Mouse (Mus musculus): ENCODE data around the gene Huwe1. TPM values are rescaled to one million over a fixed set of nuclear protein-coding genes. Genes with fewer than 3 reads are reported as not detected.

Huwe1 gene
- polyA plus RNA-seq (2012; fragmentation: generic; extraction: Trizol) = 40.8 TPM
- long read RNA-seq, experiment 1, partial matches to known transcripts = 7 of 10 reads
- long read RNA-seq, experiment 1, other reads (novel, unspliced or antisense) = 3 of 10 reads
- long read RNA-seq, experiment 2, partial matches to known transcripts = 18 of 30 reads
- long read RNA-seq, experiment 2, other reads (novel, unspliced or antisense) = 12 of 30 reads

DNA sequence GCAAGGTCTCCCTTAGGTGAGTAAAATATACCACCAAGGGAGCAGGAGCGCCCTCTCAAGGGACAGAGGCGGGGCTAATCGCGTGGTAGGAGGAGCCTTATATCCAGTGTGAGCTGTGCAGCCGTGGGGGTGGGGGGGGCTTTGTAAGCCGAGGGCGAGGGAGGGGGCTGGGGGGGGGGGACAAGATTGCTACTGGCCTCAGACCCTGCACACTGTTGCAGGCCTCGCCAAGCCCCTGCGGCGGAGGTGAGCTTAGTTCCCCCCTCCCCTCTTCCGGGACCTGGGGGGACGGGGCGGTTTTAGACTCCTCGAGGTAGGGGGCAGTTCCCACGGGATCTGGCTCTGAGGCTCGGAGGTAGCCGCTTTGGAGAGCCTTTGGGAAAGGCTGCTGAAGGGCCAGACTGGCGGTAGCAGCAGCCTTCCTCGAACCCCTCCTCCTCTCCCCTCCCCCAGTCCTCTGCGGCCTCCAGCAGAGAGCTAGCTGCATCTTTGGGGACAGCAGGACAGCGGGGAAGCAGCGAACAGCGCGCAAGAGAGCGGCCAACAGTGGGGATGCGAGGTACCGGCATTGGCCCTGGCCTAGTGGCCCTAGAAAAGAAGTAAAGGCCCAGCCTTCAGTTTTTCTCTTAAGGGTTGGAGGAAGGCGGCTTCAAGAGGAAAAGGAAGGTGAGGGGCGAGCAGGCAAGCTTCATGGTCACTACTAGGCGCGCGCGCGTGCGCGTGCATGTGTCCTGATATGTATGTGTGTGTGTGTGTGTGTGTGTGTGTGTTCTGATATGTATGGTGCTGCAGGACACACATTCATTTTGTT lies at the start of gene Huwe1:
Gene Huwe1 (plus strand): TSS at position 107 of the 811 bp plus-strand sequence.
- no peaks in the 10 kb centered on the region for H3K27me3 ChIP-seq (ENCODE audit: control insufficient read depth, insufficient read depth, insufficient read length)
- peak within 1 kb of the TSS; percentile 93 for H3ac ChIP-seq (ENCODE audit: control insufficient read depth, insufficient read length, low read depth)
- H3K4me3 ChIP-seq (ENCODE audit: insufficient read depth, poor library complexity, severe bottlenecking) = peak within 1 kb of the TSS; percentile 35
- peaks cover 24% of the 10 kb centered on the region for H3K79me3 ChIP-seq (ENCODE audit: low read depth)
- peaks cover 41% of the 10 kb centered on the region for H3K79me2 ChIP-seq (ENCODE audit: control insufficient read depth, insufficient read depth)
- no peaks in the 10 kb centered on the region for H3K36me3 ChIP-seq (ENCODE audit: control insufficient read depth, insufficient read depth)
- TF ChIP-seq CTCF (IDR thresholded peaks at IDR 0.05; ENCODE audit: control insufficient read depth, insufficient read depth, insufficient read length) (no peak), MAX (IDR thresholded peaks at IDR 0.05) (no peak), USF1 (IDR thresholded peaks at IDR 0.05; ENCODE audit: low read depth) (no peak), CEBPB (IDR thresholded peaks at IDR 0.05; ENCODE audit: low read depth) (no peak), MYOG (IDR thresholded peaks at IDR 0.05; ENCODE audit: control insufficient read depth, extremely low read depth, insufficient read length) (no peak), MYOD1 (IDR thresholded peaks at IDR 0.05; ENCODE audit: control insufficient read depth, insufficient read length, low read depth) (no peak), FOSL1 (IDR thresholded peaks at IDR 0.05; ENCODE audit: insufficient read depth, low read length, poor library complexity, severe bottlenecking) (no peak)

DNA sequence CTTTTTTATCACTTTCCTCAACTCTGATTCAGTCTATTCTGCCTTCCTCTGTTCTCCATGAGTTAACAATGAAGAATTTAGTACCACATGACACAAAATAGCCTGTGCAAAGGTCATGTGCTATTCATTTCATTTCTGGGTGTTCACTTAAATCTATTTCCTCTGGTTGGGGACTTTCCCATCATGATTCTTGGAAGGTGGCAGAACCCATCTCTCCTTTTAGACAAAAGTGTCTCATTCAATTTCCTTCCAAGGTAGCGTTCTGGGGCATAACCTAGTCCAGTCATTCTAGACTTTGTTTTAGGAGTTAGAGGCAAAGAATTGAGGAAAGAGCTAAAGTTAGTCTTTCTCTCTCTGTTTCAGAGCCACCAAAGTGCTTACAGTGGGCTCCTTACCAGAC lies 20.3 kb upstream of the Huwe1 start:
- Histone ChIP-seq H3ac (ENCODE audit: control insufficient read depth, insufficient read length, low read depth) (no peak overlapping the region), H3K36me3 (ENCODE audit: control insufficient read depth, insufficient read depth) (no peaks in the 10 kb centered on the region), H3K79me2 (ENCODE audit: control insufficient read depth, insufficient read depth) (no peaks in the 10 kb centered on the region), H3K79me3 (ENCODE audit: low read depth) (no peaks in the 10 kb centered on the region), H3K4me3 (ENCODE audit: insufficient read depth, poor library complexity, severe bottlenecking) (no peak overlapping the region), H3K27me3 (ENCODE audit: control insufficient read depth, insufficient read depth, insufficient read length) (no peaks in the 10 kb centered on the region)
- TF ChIP-seq MYOD1 (IDR thresholded peaks at IDR 0.05; ENCODE audit: control insufficient read depth, insufficient read length, low read depth) (no peak), MYOG (IDR thresholded peaks at IDR 0.05; ENCODE audit: control insufficient read depth, extremely low read depth, insufficient read length) (no peak), USF1 (IDR thresholded peaks at IDR 0.05; ENCODE audit: low read depth) (no peak), CTCF (IDR thresholded peaks at IDR 0.05; ENCODE audit: control insufficient read depth, insufficient read depth, insufficient read length) (no peak), FOSL1 (IDR thresholded peaks at IDR 0.05; ENCODE audit: insufficient read depth, low read length, poor library complexity, severe bottlenecking) (no peak), MAX (IDR thresholded peaks at IDR 0.05) (no peak), CEBPB (IDR thresholded peaks at IDR 0.05; ENCODE audit: low read depth) (no peak)

DNA sequence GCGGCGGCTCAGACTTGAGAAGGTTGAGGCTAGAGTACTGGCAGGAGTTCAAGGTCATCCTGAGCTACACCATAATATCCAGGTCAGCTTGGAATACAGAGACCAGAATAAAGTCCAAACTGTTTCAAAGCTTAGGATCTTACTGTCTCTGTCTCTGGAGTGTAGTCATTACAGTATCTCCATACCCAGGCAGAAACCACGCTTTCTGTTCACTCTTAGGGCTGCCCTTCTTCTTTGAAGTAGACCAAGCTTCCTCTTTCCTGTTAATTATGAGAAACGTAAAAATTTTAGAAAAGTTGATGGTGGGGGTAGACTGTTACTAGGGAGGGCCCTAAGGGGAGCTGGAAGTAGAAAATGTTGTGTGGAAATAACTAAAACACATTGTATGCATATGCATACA lies 17.7 kb upstream of the Huwe1 start:
- Histone ChIP-seq H3K79me2 (ENCODE audit: control insufficient read depth, insufficient read depth) (no peaks in the 10 kb centered on the region), H3K4me3 (ENCODE audit: insufficient read depth, poor library complexity, severe bottlenecking) (no peak overlapping the region), H3K36me3 (ENCODE audit: control insufficient read depth, insufficient read depth) (no peaks in the 10 kb centered on the region), H3K79me3 (ENCODE audit: low read depth) (no peaks in the 10 kb centered on the region), H3K27me3 (ENCODE audit: control insufficient read depth, insufficient read depth, insufficient read length) (no peaks in the 10 kb centered on the region), H3ac (ENCODE audit: control insufficient read depth, insufficient read length, low read depth) (no peak overlapping the region)
- TF ChIP-seq MAX (IDR thresholded peaks at IDR 0.05) (no peak), MYOG (IDR thresholded peaks at IDR 0.05; ENCODE audit: control insufficient read depth, extremely low read depth, insufficient read length) (no peak), CTCF (IDR thresholded peaks at IDR 0.05; ENCODE audit: control insufficient read depth, insufficient read depth, insufficient read length) (no peak), MYOD1 (IDR thresholded peaks at IDR 0.05; ENCODE audit: control insufficient read depth, insufficient read length, low read depth) (no peak), FOSL1 (IDR thresholded peaks at IDR 0.05; ENCODE audit: insufficient read depth, low read length, poor library complexity, severe bottlenecking) (no peak), USF1 (IDR thresholded peaks at IDR 0.05; ENCODE audit: low read depth) (no peak), CEBPB (IDR thresholded peaks at IDR 0.05; ENCODE audit: low read depth) (no peak)

DNA sequence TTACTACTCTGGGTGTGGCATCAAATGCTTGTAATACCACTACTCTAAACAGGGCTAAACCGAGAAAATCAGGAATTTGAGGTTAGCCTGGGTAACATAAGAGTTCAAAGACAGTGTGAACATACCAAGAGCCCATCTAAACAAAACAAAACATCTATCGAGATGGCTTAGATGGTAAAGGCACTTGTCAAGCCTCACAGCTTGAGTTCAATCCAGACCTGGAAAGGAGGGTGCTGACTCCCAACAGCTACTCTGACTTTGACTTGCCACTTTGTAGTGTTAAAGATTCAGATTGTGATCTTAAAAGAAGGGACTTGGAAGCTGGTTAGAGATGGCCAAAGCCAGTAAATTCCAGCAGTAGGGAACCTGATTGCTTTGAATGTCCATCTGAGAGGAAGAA lies 7.8 kb upstream of the Huwe1 start:
- no peaks in the 10 kb centered on the region for H3K79me2 ChIP-seq (ENCODE audit: control insufficient read depth, insufficient read depth)
- no peaks in the 10 kb centered on the region for H3K79me3 ChIP-seq (ENCODE audit: low read depth)
- no peaks in the 10 kb centered on the region for H3K27me3 ChIP-seq (ENCODE audit: control insufficient read depth, insufficient read depth, insufficient read length)
- TF ChIP-seq CTCF (IDR thresholded peaks at IDR 0.05; ENCODE audit: control insufficient read depth, insufficient read depth, insufficient read length) (no peak), MYOD1 (IDR thresholded peaks at IDR 0.05; ENCODE audit: control insufficient read depth, insufficient read length, low read depth) (no peak), MYOG (IDR thresholded peaks at IDR 0.05; ENCODE audit: control insufficient read depth, extremely low read depth, insufficient read length) (no peak), CEBPB (IDR thresholded peaks at IDR 0.05; ENCODE audit: low read depth) (no peak), MAX (IDR thresholded peaks at IDR 0.05) (no peak), USF1 (IDR thresholded peaks at IDR 0.05; ENCODE audit: low read depth) (no peak), FOSL1 (IDR thresholded peaks at IDR 0.05; ENCODE audit: insufficient read depth, low read length, poor library complexity, severe bottlenecking) (no peak)
- H3K36me3 ChIP-seq (ENCODE audit: control insufficient read depth, insufficient read depth) = no peaks in the 10 kb centered on the region
- H3K4me3 ChIP-seq (ENCODE audit: insufficient read depth, poor library complexity, severe bottlenecking) = no peak overlapping the region
- no peak overlapping the region for H3ac ChIP-seq (ENCODE audit: control insufficient read depth, insufficient read length, low read depth)

DNA sequence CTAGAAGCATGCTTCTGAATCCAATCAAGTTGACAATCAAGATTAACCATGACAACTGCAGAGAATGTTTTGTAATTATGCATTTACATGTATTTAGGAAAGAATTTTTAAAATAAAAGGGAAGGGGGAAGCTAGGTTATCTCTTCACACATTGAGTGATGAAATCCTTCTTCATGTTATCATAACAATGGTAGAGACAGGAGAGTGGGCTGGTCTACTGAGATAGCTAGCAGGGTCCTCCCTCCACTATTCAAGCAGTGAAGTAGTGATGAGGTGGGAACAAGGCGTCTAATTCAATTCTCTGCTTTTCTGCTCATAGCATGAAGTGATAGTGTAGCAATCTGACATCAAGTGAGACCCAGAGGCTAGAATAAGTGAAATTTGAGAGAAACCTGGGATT lies 2.6 kb upstream of the Huwe1 start:
- H3K27me3 ChIP-seq (ENCODE audit: control insufficient read depth, insufficient read depth, insufficient read length) = no peaks in the 10 kb centered on the region

More for the DNA sequence above, 2.6 kb upstream of the Huwe1 start:
- Histone ChIP-seq H3K36me3 (ENCODE audit: control insufficient read depth, insufficient read depth) (no peaks in the 10 kb centered on the region), H3K79me3 (ENCODE audit: low read depth) (peaks cover 3% of the 10 kb centered on the region), H3K79me2 (ENCODE audit: control insufficient read depth, insufficient read depth) (peaks cover 12% of the 10 kb centered on the region), H3K4me3 (ENCODE audit: insufficient read depth, poor library complexity, severe bottlenecking) (no peak overlapping the region), H3ac (ENCODE audit: control insufficient read depth, insufficient read length, low read depth) (no peak overlapping the region)
- TF ChIP-seq CEBPB (IDR thresholded peaks at IDR 0.05; ENCODE audit: low read depth) (no peak), USF1 (IDR thresholded peaks at IDR 0.05; ENCODE audit: low read depth) (no peak), MAX (IDR thresholded peaks at IDR 0.05) (no peak), MYOG (IDR thresholded peaks at IDR 0.05; ENCODE audit: control insufficient read depth, extremely low read depth, insufficient read length) (no peak)
